Mouse (Mus musculus) left cerebral cortex, postnatal 36 days (tissue): ENCODE results near the gene Atg7. TPM values are rescaled to one million over a fixed set of nuclear protein-coding genes. Genes with fewer than 3 reads are reported as not detected.

ENCODE experiments used
- DNase-seq, 2 experiments: peaks; one replicate each; pipeline ENCODE4 v3.0.0; 2021 to 2022; ENCODE audit warnings: low spot score in 2 of 2, mixed read lengths in 1 of 2
- intact Hi-C: fragments of 180-260 bp; cut with DNase I; formaldehyde crosslinking; loops from one replicate; pipeline ENCODE4 v1.15.1; 2025
- total RNA-seq, 2 experiments: library from RNA; stranded (reverse); gene quantifications; 2 replicates each; pipeline ENCODE4 v1.2.3; 2021

Atg7 gene
- total RNA-seq, 2 experiments from 2014 or later: 24.8 to 25.3 TPM

- no peak for DNase-seq
- intact Hi-C loops: no loop called here
Measured at GRCm38 (mm10) chr6:114906209-114906608, 263.3 kb downstream of the Atg7 start.

GRCm38 (mm10) chr6:114907459-114907858 lies 264.6 kb downstream of the Atg7 start:
- intact Hi-C loops: no loop called here
- DNase-seq: no peak

DNA sequence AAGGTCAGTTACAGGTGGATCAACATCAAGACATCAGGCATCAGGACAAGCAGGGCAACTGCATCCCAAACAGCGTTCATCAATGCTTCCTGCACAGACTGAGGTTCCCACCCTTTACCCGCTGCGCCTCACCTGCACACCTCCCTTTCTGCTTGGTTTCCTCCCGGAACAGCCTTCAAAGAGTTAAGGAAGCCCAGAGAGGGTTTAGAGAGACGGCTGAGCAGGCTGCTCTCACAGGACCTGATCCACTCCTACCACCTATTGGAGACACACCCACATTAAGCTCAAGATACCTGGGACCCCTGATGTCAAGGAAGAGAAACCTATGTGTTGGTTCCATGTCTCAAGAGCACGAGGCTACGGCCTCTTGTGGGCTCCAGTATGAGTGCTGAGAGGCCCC lies 266.9 kb downstream of the Atg7 start:
- intact Hi-C loops: no loop called here
- no peak for DNase-seq

Other genes starting within 250 kb of the Atg7 start
- gene Hrh1, start 245.2 kb upstream of the Atg7 start, total RNA-seq: 10 to 100 TPM; 21.0 to 23.1 TPM